Mouse (Mus musculus) ovary, adult 18-20 months (tissue): Measurements from ENCODE around the gene C87977.
"Not testable (repeated sequence)": the region's sequence is repeated elsewhere in the genome, so short reads cannot be mapped to it uniquely, and the experiment has no call there.

Experiments used
- DNase-seq: peaks from one replicate; pipeline ENCODE4 v3.0.0; 2022; ENCODE audit warnings: low spot score, mixed read lengths

The C87977 gene

DNA sequence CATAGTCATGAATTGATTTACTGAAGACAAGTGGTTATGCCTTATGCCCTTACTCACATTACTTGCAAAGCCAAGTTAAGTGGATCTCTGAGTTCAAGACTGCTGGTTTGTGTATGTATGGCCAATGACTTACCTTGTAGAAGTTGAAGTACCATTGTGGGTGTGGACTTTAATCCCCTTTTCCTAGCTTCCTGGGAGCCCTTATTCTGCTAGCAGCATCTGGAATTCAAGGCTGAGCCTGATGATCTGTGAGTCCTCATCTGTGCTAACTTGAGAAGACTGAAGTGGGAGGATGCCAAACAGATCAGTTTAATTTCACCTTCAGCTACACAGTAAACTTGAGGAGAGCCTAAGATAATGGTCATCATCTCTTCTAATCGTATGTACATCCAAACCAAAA, at the start of gene C87977:
Gene C87977, minus strand, starts transcription at position 101 of the 400 bp plus-strand sequence.
- not testable (repeated sequence) for DNase-seq

DNA sequence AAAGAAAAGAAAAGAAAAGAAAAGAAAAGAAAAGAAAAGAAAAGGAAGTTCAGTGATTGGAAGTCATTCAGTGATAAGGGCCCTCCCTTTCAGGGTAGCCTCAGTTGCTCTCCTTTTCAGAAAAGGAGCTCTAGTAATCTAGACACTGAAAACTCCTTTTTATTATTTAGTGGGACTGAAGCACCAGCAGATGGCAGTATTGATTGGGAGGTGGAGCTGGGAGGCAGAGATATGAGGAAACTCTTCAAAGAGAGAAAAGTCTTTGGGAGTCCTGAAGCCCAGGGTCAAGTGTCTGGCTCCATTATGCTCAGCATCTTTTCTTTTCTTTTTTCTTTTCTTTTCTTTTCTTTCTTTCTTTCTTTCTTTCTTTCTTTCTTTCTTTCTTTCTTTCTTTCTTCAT, 41.6 kb upstream of the C87977 start:
- not testable (repeated sequence) for DNase-seq

- DNase-seq = no peak
These were observed 22.7 kb downstream of the C87977 start, which contains the start of gene Oog2 for GRCm38 (mm10) chr4:144190419-144190818. Gene Oog2 (plus strand): TSS chr4:144190719.

DNA sequence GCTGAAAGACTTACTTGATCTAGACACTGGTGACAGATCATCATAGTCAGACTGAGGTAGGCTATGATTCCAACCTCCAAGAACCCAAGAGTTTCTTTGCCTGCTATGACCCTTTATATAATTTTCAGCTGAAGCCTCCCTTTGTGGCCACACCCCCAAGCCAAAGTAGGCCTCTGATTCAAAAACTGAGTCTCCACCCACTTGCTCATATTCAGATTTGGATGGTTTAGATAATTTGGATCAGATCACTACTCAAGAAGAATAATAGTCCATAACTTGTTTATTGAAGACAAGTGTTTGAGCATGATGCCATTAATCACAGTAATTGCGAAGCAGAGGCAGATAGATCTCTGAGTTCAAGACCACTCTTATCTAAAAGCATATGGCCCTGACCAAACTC, 50.6 kb downstream of the C87977 start, which contains the start of gene Oog3:
Gene Oog3, minus strand, starts transcription at position 101 of the 400 bp plus-strand sequence.
- no peak for DNase-seq
